Mouse (Mus musculus) large intestine, adult 2 months (tissue): Measurements from ENCODE around the gene Pepd. TPM values are rescaled to one million over a fixed set of nuclear protein-coding genes. Genes with fewer than 3 reads are reported as not detected.

Experiments
- DNase-seq: peaks from one replicate; pipeline ENCODE4 v3.0.0-alpha.2; 2012; ENCODE audit warnings: low read depth, low spot score
- WGBS: fragments of 180-500 bp; shearing (Covaris S2); methylation state at CpG from one replicate; pipeline ENCODE4 v1.1.7; 2018; 5-methylcytosine and 5-hydroxymethylcytosine counted together
- polyA plus RNA-seq: library from polyadenylated mRNA; depleted of rRNA; stranded (reverse); fragments of >200 nt; gene quantifications from 2 replicates; pipeline ENCODE4 v1.2.3, GENCODE M21; 2012

Pepd gene
- polyA plus RNA-seq, 1 experiment, result 317 TPM

DNA sequence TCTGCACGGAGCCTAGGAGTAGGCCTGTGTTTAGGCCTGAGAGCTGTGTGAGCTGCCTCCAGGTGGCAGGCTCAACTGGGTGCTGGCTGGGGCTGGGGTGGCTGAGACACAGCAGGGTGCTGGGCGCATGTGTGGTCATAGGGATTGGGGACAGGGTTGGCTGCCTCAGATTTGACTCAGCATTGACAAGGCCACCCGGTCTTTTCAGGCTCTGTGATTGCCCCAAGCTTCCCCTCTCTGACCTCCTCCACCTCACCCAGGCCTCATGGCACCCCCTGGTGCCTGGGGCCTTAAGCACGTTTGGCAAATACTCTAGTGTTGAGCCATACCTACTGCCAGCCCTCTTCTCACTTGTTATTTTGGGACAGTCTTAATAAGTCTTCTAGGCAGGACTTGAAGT lies 111.1 kb downstream of the Pepd start:
- WGBS, result 81% methylated on average over 4 of the region's 4 CpGs
- no peak for DNase-seq

- WGBS, result 90% methylated on average over 1 of the region's 1 CpGs
Measured at GRCm38 (mm10) chr7:35024426-35024825, 112.2 kb downstream of the Pepd start.

DNA sequence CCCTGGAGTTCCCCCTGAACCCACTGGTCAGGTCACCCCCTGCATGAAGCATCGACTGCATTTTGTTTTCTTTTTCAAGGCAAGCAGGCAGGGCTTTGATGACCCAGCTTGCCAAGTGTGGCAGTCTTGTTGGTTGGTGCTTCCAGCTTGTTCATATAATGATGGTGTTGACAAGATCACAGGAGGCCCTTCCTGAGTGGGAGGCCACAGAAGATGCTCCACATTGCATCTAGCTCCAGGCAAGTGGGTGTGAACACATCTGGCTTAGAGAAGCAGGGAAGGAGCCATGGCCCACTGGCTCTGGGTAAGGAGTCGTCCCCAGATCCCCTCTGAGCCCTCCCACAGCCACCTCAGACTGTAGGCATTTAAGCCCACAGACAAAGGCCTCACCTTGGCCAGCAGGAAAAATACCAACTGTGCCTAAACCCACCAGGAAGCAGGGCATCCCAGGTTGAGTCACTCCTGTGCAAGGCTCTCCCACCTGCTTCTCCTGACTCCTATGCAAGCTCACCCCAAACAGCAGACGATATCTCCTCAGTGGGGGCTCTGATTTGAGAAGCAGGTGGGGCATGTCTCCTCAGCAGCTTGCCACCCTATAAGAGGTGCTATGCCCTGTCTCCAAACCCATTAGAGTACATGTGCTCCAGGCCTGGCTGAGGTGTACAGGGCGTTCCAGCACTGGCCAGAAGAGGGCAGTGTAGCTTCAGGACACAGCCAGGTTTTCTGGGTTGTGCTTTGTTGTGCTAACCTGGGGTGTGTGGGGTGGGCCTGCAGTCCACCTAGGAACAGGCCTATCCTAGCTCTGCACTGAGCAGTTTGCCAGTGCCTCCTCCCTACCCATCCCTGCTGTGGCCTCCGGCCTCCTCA lies 113.5 kb downstream of the Pepd start:
- peak; percentile 39 for DNase-seq
- 46% methylated on average over 5 of the region's 5 CpGs for WGBS

More at GRCm38 (mm10) chr7:35024426-35024825, 112.2 kb downstream of the Pepd start:
- DNase-seq, result no peak

DNA sequence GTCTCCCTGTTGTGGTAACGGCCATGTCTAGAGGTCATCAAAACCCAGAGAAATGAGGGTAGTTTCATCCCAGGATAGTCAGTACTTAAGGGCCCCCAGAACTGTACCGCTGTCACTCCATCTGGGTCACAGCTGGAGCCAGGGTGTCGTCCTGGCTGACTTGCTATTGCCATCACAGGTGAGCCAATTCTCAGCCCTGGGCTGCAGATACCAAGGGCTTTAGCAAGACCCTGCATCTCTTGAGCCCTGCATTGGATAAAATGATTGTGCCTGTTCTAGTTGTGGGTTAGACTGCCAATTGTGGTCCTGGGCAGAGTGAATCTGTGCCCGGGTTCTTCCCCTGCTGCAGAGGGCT lies 114.1 kb downstream of the Pepd start:
- DNase-seq, result no peak
- 76% methylated on average over 4 of the region's 4 CpGs for WGBS

DNA sequence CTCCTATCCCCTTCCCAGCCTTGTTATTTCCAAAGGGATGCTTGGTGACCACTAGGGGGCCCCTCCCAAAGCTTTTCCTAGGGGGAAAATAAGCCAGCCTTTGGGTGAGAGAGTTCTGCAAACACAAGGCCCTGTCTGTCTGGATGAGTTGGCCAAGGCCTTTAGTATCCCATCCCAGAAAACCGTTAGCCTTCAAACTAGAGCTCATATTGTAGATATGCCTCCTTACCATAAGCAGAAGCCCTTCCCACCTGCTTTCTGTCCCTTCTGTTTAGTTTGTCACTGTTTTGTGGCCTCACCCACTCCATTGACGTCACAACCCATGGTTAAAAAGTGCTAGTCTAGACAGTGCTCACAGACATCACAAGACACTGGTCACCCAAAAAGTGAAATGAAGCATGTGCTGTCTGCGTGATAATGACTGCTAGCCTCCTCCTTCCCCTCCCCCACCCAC lies 114.7 kb downstream of the Pepd start:
- 49% methylated on average over 3 of the region's 3 CpGs for WGBS
- DNase-seq, result no peak

GRCm38 (mm10) chr7:35027801-35028420 lies 115.7 kb downstream of the Pepd start:
- no peak for DNase-seq
- WGBS, result 70% methylated on average over 9 of the region's 9 CpGs

DNA sequence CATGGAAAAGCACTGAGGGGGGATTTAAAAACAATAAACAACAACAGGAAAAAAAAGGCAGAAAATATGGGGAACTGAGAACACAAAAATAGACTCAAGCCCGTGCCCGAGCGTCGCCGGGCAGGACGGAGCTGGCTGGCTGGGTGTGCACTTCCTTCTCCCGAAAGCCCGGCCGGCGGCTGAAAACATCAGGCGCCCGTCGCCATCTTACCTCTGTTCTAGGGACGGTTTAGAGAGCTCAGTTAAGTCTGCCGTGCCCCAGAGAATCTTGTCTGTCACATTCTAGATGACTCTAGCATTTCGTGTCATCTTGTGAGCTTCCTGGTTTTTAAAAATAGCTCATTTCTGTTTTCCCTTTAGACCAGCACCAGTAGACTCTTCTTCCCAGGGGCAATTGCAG lies 116.4 kb downstream of the Pepd start:
- no peak for DNase-seq
- WGBS, result 65% methylated on average over 16 of the region's 16 CpGs

DNA sequence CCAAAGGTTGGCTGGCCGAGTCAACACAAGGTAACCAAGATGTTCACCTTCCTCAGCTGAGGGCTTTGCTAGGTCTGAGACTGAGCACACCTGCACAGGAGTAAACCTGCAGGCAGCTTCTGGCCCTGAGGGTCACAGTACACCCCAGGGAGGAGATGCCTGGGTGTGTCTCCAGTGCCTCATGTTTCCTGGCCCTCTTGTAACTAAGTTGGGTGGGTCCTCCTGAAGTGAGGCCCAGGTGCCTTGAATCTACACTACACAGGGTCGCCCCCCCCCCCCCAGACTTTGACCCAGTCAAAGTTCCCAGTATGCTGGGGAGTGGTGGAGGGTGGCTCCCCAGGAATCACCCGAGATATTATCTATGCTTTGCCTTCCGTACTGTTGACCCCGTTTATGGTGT lies 117.0 kb downstream of the Pepd start:
- DNase-seq, result peak; percentile 57
- 33% methylated on average over 5 of the region's 5 CpGs for WGBS

- 35% methylated on average over 3 of the region's 3 CpGs for WGBS
- no peak for DNase-seq
Measured at GRCm38 (mm10) chr7:35029648-35030047, 117.5 kb downstream of the Pepd start.

DNA sequence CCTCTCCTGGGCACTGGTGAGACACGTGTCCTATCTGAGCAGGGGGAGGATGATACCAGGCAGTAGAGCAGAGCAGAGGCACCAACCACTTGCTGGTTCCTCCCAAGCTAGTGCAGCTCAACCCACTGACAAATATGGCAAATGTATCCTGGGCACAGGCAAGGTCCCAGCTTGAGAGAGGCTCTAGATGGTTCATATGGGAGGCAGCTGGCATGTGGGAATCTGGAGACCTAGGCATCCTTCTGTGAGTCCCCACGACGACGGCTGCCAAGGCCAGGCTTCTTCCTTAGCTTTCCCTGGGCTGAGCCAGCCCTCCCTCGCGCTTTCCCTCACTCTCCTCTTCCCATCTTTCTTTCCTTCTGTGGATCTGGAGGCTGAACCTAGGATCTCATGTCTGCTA lies 118.4 kb downstream of the Pepd start:
- 83% methylated on average over 6 of the region's 6 CpGs for WGBS
- DNase-seq, result no peak

DNA sequence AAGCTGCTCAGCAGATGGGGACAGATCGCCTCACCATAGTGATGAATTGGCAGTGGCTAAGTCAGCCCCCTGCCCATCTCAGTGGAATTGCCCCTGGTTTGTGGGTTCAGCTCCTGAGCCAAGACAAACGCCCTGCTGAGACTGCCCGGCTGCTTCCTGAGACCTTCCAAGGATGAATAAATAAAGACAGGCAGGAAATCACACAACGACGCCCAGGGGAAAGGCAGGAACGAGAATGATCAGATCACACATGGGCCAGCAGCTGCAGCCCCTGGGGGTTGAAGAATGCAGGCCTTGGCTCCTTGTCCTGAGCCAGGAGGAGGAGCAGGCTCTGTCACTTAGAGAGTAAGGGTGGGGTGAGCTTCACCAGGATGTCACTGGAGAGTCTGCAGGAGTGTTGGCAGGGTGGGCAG lies 123.0 kb downstream of the Pepd start:
- no peak for DNase-seq
- 38% methylated on average over 6 of the region's 6 CpGs for WGBS

- DNase-seq, result no peak
- 72% methylated on average over 4 of the region's 4 CpGs for WGBS
Measured at GRCm38 (mm10) chr7:35035565-35035964, 123.4 kb downstream of the Pepd start.

- no peak for DNase-seq
- 56% methylated on average over 5 of the region's 5 CpGs for WGBS
Measured at GRCm38 (mm10) chr7:35036266-35036731, 124.1 kb downstream of the Pepd start.

- 19% methylated on average over 6 of the region's 6 CpGs for WGBS
- no peak for DNase-seq
Measured at GRCm38 (mm10) chr7:35037408-35037807, 125.2 kb downstream of the Pepd start.

DNA sequence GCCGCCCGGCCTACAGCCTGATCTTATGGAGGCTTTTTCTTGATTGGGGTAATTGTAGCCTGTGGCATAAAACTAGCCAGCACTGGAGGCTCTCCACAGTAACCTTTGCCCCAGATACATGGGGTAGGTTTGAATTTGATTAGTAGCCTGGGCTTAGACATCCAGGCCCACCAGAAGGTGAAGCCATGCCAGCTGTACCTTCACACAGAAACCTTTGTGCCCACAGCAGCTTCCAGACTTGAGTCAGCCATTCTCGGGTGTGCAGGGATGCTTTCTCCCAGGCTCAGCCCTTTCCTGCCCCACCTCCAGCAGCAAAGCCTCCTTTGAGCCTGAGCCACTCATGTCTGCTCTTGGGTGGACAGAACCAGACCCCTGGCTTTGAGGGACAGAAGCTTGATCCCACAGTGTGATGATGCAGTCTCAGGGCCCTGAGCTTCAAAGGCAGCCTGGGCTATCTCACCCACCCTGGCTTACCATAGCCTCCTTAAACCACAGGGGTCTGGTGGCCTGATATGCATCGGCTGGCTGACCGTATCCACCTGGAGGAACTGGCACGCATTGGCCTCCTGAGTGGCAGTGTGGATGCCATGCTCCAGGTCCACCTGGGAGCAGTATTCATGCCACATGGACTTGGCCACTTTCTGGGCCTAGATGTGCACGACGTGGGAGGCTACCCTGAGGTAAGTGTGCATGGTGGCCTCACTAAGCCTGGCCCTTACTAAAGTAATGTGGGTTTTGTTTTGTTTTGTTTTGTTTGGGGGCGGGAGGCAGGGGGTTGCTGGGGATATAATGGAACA lies 128.2 kb downstream of the Pepd start:
- no peak for DNase-seq
- 80% methylated on average over 9 of the region's 9 CpGs for WGBS

DNA sequence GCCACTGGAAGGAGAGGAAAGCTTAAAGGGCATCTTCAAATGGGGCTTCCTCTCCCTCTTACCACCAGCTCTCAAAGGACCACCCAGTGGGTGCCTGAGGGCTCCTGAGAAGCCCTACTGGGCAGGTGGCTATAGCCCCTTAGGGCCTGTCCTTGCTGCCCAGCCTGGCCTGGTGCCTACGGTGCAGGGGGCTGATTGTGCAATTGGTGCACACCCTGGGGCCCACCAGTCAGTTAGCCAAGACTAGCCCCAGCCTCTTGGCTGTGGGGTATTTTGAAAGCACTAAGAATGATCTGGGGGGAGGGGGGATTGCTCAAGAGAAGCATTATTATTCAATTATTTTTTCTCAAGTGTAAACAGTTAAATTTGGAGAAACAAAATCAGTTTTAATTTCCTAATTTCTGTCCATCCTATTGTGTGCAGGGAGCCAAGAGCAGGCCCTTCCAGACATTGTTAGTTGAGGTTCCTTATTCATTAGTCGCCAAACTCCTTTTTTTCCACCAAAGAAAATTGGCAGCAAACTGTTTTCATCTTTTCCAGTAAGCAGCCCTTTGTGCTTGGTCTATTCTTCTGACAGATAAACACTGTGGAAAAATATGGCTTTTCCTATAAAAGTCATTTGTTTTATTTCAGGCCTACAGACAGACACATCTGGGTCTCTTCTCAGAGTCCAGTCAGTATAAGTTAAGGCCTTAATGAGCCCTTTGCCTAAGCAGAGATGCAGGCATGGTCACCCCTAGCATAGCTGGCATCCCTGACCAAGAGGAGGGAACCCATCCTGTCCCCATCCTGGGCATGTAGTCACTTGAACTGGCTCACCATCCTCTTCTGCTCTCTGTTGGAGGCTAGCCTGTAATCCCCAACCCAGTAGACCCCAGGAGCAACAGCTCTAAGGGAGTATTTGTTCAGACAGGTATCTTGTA lies 129.4 kb downstream of the Pepd start:
- no peak for DNase-seq

DNA sequence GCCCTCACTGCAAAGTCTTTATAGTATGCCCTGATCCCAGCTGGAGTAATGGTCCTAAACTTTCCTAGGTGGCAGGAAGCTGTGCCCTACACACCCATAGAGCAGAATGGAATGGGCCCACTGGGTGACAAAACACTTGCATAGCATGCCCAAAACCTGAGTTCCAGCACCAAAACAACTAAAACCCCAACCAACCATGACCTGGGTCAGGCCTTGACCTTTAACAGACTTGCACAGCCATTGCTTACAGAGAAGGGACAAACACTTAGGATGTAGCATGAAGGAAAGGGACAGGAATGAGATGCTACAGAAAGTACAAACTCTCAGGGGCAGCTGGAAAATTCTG lies 130.0 kb downstream of the Pepd start:
- no peak for DNase-seq

More for the DNA sequence above, 129.4 kb downstream of the Pepd start:
- 57% methylated on average over 2 of the region's 2 CpGs for WGBS

DNA sequence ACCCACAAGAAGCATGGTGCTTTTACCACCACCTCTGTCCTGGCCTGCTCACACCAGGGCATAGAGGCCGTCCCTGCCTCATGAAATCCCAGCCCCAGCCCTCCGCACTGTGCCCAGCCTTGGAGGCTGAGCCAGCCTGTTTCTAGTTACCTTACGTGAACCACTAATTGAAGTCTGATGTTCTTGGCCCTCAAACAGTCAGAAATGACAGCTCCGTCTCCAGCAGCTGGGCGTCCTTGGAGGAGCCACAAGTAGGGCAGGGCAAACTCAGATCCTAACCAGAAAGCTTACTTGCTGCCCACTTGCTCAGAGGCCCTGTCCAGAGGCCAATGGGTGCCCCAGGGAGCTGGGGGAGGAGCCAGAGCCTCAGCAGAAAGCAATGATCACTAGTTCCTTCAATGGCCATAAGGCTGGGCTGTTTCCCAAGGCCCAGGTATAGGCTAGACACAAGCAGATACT lies 130.6 kb downstream of the Pepd start:
- no peak for DNase-seq
- 81% methylated on average over 5 of the region's 5 CpGs for WGBS

GRCm38 (mm10) chr7:35043266-35043817 lies 131.2 kb downstream of the Pepd start:
- no peak for DNase-seq
- 96% methylated on average over 10 of the region's 10 CpGs for WGBS
